Mouse (Mus musculus) heart, embryonic 11.5 days (tissue): Measurements from ENCODE around the gene Knop1. TPM values are rescaled to one million over a fixed set of nuclear protein-coding genes. Genes with fewer than 3 reads are reported as not detected.

Experiments
- ATAC-seq: fragments of 200-750 bp; cut with Nextera tagmentation; replicated peaks from 2 replicates; pipeline ENCODE4 v1.8.0; 2017; ENCODE audit warnings: moderate library complexity; ENCODE audit not compliant: insufficient number of reproducible peaks, low FRiP score, low TSS enrichment
- H3K27ac ChIP-seq: fragments of 300-500 bp; sonication (generic); 2 replicates; pipeline ENCODE4 v1.5.1; 2014; ENCODE audit warnings: mild to moderate bottlenecking, low read depth, low read length
- H3K27me3 ChIP-seq: fragments of 300-500 bp; sonication (generic); 2 replicates; pipeline ENCODE4 v1.6.1; 2014; ENCODE audit warnings: mild to moderate bottlenecking, low read length, mixed read lengths; ENCODE audit not compliant: control insufficient read depth, insufficient read depth
- H3K36me3 ChIP-seq: fragments of 300-500 bp; sonication (generic); 2 replicates; pipeline ENCODE4 v1.6.1; 2014; ENCODE audit warnings: mild to moderate bottlenecking, low read length, moderate library complexity, mixed read lengths; ENCODE audit not compliant: control insufficient read depth, insufficient read depth
- H3K4me1 ChIP-seq: fragments of 300-500 bp; sonication (generic); 2 replicates; pipeline ENCODE4 v1.6.1; 2014; ENCODE audit warnings: low read length; ENCODE audit not compliant: control insufficient read depth, insufficient read depth
- H3K4me2 ChIP-seq: fragments of 300-500 bp; sonication (generic); 2 replicates; pipeline ENCODE4 v1.6.1; 2014; ENCODE audit warnings: mild to moderate bottlenecking, moderate library complexity
- H3K4me3 ChIP-seq: fragments of 300-500 bp; sonication (generic); 2 replicates; pipeline ENCODE4 v1.5.1; 2014; ENCODE audit warnings: low read depth, low read length
- H3K9ac ChIP-seq: fragments of 300-500 bp; sonication (generic); 2 replicates; pipeline ENCODE4 v1.6.1; 2014; ENCODE audit warnings: mild to moderate bottlenecking, low read depth, low read length, moderate library complexity
- H3K9me3 ChIP-seq: fragments of 300-500 bp; sonication (generic); replicated peaks from 2 replicates; pipeline ENCODE4 v1.6.1; 2016; ENCODE audit warnings: low read length; ENCODE audit not compliant: control insufficient read depth
- WGBS: fragments of 180-500 bp; shearing (Covaris S2); extraction: QIAGEN DNeasy Blood & Tissue Kit; methylation state at CpG from one replicate; pipeline ENCODE4 v1.1.7; 2014; ENCODE audit not compliant: insufficient replicate concordance; 5-methylcytosine and 5-hydroxymethylcytosine counted together
- polyA plus RNA-seq: library from polyadenylated mRNA; unstranded; fragments of >200 nt; fragmentation: Nextera tagmentation; extraction: Ambion mirVana; gene quantifications from 2 replicates; pipeline ENCODE4 v1.2.1, GENCODE M21; 2014

Knop1 gene
- polyA plus RNA-seq, 1 experiment from 2014 or later = 78.1 TPM

GRCm38 (mm10) chr7:118797600-118797999 lies 58.5 kb downstream of the Knop1 start:
- H3K9me3 ChIP-seq = no peaks in the 10 kb centered on the region
- H3K4me1 ChIP-seq = no peaks in the 10 kb centered on the region
- no peak overlapping the region for H3K4me3 ChIP-seq
- no peaks in the 10 kb centered on the region for H3K27me3 ChIP-seq
- no peak overlapping the region for H3K9ac ChIP-seq
- no peak for ATAC-seq
- peaks cover 15% of the 10 kb centered on the region; the same call in 1 of the 2 replicates for H3K36me3 ChIP-seq
- no peak overlapping the region for H3K4me2 ChIP-seq
- H3K27ac ChIP-seq = no peak overlapping the region
- WGBS = 31% methylated on average over 7 of the region's 7 CpGs

DNA sequence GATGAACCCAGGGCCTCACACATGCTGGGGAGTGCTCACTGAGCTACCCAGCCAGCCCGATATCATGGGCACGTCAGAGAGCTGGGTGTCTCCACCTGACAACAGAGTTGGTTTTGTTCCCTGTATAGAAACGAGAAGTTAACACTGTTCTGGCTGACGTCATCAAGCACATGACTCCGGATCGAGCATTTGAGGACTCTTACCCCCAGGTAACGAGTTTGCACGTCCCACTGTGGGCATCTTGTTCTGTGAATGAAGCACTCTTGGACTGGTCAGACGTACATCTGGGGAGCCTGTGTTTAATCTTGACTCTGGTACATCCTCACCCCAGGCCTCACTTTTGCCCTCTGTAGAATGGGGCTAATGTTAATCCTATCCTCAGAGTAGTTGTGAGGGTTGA lies 59.2 kb downstream of the Knop1 start:
- no peak overlapping the region for H3K27ac ChIP-seq
- H3K4me3 ChIP-seq = no peak overlapping the region
- no peak for ATAC-seq
- H3K36me3 ChIP-seq = peaks cover 14% of the 10 kb centered on the region; the same call in 1 of the 2 replicates
- no peaks in the 10 kb centered on the region for H3K27me3 ChIP-seq
- WGBS = 86% methylated on average over 9 of the region's 9 CpGs
- H3K4me2 ChIP-seq = no peak overlapping the region
- no peaks in the 10 kb centered on the region for H3K9me3 ChIP-seq
- H3K4me1 ChIP-seq = no peaks in the 10 kb centered on the region
- no peak overlapping the region for H3K9ac ChIP-seq

- Histone ChIP-seq H3K36me3 (peaks cover 12% of the 10 kb centered on the region; the same call in 1 of the 2 replicates), H3K9me3 (no peaks in the 10 kb centered on the region), H3K4me1 (no peaks in the 10 kb centered on the region), H3K27me3 (no peaks in the 10 kb centered on the region), H3K27ac (no peak overlapping the region), H3K9ac (no peak overlapping the region), H3K4me3 (no peak overlapping the region), H3K4me2 (no peak overlapping the region)
- no peak for ATAC-seq
- WGBS = 87% methylated on average over 8 of the region's 8 CpGs
Measured at GRCm38 (mm10) chr7:118795779-118796178, 60.3 kb downstream of the Knop1 start.

GRCm38 (mm10) chr7:118793899-118794298 lies 62.2 kb downstream of the Knop1 start:
- no peak overlapping the region for H3K27ac ChIP-seq

More at GRCm38 (mm10) chr7:118793899-118794298, 62.2 kb downstream of the Knop1 start:
- Histone ChIP-seq H3K4me3 (no peak overlapping the region), H3K27me3 (no peaks in the 10 kb centered on the region), H3K4me1 (no peaks in the 10 kb centered on the region), H3K9ac (no peak overlapping the region), H3K9me3 (no peaks in the 10 kb centered on the region), H3K4me2 (no peak overlapping the region), H3K36me3 (peaks cover 7% of the 10 kb centered on the region; the same call in 1 of the 2 replicates)
- WGBS = 83% methylated on average over 8 of the region's 8 CpGs
- ATAC-seq = no peak

Other genes with a start within 250 kb of the Knop1 start
- 70.6 and 71.6 TPM in 2 replicates for gene Gde1, start 150.5 kb downstream of the Knop1 start, polyA plus RNA-seq
- gene Ccp110, start 143.7 kb downstream of the Knop1 start, polyA plus RNA-seq = 4.6 and 5.9 TPM in 2 replicates
- 48.1 and 49.0 TPM in 2 replicates for gene Vps35l, start 116.0 kb downstream of the Knop1 start, polyA plus RNA-seq
- gene Iqck, start 502 bp downstream of the Knop1 start, polyA plus RNA-seq = 1.00 and 1.2 TPM in 2 replicates
- 4.1 and 5.7 TPM in 2 replicates for gene Gprc5b, start 139.0 kb upstream of the Knop1 start, polyA plus RNA-seq